Mouse (Mus musculus) bone marrow macrophage, adult 2 months (primary cell): ENCODE data around the gene Zmynd15.

Source experiments
- CTCF ChIP-seq: IDR thresholded peaks from 2 replicates; pipeline ENCODE4 v1.5.1; 2012; ENCODE audit warnings: low read depth, mild to moderate bottlenecking, low read length, moderate library complexity
- POLR2A ChIP-seq: IDR thresholded peaks from 2 replicates; pipeline ENCODE4 v1.6.1; 2012; ENCODE audit warnings: mild to moderate bottlenecking, low read depth, low read length, borderline replicate concordance

DNA sequence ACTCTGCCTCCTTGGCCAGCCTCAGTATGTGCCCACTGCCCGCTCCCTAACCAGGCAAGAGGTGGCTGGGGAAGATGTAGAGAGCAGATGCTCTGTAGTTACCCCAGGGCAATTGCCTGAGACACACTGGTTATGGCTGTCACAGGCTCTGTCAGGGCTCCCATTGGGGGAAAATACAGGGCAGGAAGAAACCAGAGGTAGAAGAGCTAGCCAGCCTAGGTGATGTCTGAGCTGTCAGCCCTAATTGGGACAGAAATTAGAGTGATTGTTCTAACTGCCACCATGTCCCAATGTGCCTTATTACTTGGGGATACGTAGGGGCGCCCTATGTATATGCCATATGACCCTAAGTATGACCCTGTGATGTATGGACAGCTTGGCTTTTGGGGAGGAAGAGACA, 25.3 kb upstream of the Zmynd15 start:
- TF ChIP-seq CTCF = no peak
- no peak for TF ChIP-seq POLR2A
